Mouse (Mus musculus): Measurements from ENCODE around the gene Rhbg. TPM values are rescaled to one million over a fixed set of nuclear protein-coding genes. Genes with fewer than 3 reads are reported as not detected.

Gene Rhbg
- polyA plus RNA-seq, 1 experiment from 2014 or later = not detected

GRCm38 (mm10) chr3:88244071-88244470, 10.4 kb downstream of the Rhbg start:
- H3K9me3 ChIP-seq (ENCODE audit: control insufficient read depth, low read length) = no peaks in the 10 kb centered on the region
- H3K36me3 ChIP-seq (ENCODE audit: control insufficient read depth, insufficient read depth, low read length) = no peaks in the 10 kb centered on the region
- H3K4me2 ChIP-seq = no peak overlapping the region
- peaks cover 75% of the 10 kb centered on the region for H3K27me3 ChIP-seq (ENCODE audit: control insufficient read depth, insufficient read depth, low read length)
- H3K9ac ChIP-seq (ENCODE audit: low read length) = no peak overlapping the region
- 9% methylated on average over 2 of the region's 2 CpGs for WGBS
- no peak overlapping the region for H3K4me3 ChIP-seq (ENCODE audit: low read depth, low read length)
- H3K4me1 ChIP-seq (ENCODE audit: control insufficient read depth, insufficient read depth, low read length) = peaks cover 18% of the 10 kb centered on the region
- DNase-seq (ENCODE audit: low spot score, missing footprints) = peak; percentile 94
- no peak overlapping the region for H3K27ac ChIP-seq (ENCODE audit: low read depth, low read length)
- ATAC-seq (ENCODE audit: low FRiP score) = no peak

- H3K36me3 ChIP-seq (ENCODE audit: control insufficient read depth, insufficient read depth, low read length) = no peaks in the 10 kb centered on the region
- ATAC-seq (ENCODE audit: low FRiP score) (peak; percentile 39; the same call in 1 of the 2 replicates), DNase-seq (ENCODE audit: low spot score, missing footprints) (peak; percentile 98)
- peaks cover 27% of the 10 kb centered on the region for H3K4me1 ChIP-seq (ENCODE audit: control insufficient read depth, insufficient read depth, low read length)
- no peaks in the 10 kb centered on the region for H3K9me3 ChIP-seq (ENCODE audit: control insufficient read depth, low read length)
- peaks cover 87% of the 10 kb centered on the region for H3K27me3 ChIP-seq (ENCODE audit: control insufficient read depth, insufficient read depth, low read length)
- no peak overlapping the region for H3K4me3 ChIP-seq (ENCODE audit: low read depth, low read length)
- H3K27ac ChIP-seq (ENCODE audit: low read depth, low read length) = no peak overlapping the region
- WGBS = under 1% methylated on average over 13 of the region's 13 CpGs
- H3K9ac ChIP-seq (ENCODE audit: low read length) = no peak overlapping the region
- no peak overlapping the region for H3K4me2 ChIP-seq
These were observed 12.0 kb downstream of the Rhbg start for GRCm38 (mm10) chr3:88242531-88242930.

GRCm38 (mm10) chr3:88241045-88241786, 13.3 kb downstream of the Rhbg start:
- Histone ChIP-seq H3K4me3 (ENCODE audit: low read depth, low read length) (peak overlapping the region; percentile 11; the same call in 1 of the 2 replicates), H3K4me2 (peak overlapping the region; percentile 37), H3K4me1 (ENCODE audit: control insufficient read depth, insufficient read depth, low read length) (peaks cover 40% of the 10 kb centered on the region), H3K9ac (ENCODE audit: low read length) (peak overlapping the region; percentile 46), H3K27me3 (ENCODE audit: control insufficient read depth, insufficient read depth, low read length) (peaks cover 95% of the 10 kb centered on the region), H3K36me3 (ENCODE audit: control insufficient read depth, insufficient read depth, low read length) (no peaks in the 10 kb centered on the region), H3K27ac (ENCODE audit: low read depth, low read length) (peak overlapping the region; percentile 65), H3K9me3 (ENCODE audit: control insufficient read depth, low read length) (no peaks in the 10 kb centered on the region)
- ATAC-seq (ENCODE audit: low FRiP score) (peak; percentile 72), DNase-seq (ENCODE audit: low spot score, missing footprints) (peak; percentile 95)
- WGBS = 1% methylated on average over 45 of the region's 48 CpGs

- Histone ChIP-seq H3K4me3 (ENCODE audit: low read depth, low read length) (no peak overlapping the region), H3K9ac (ENCODE audit: low read length) (no peak overlapping the region)
- 60% methylated on average over 4 of the region's 4 CpGs for WGBS
These were observed 15.1 kb downstream of the Rhbg start for GRCm38 (mm10) chr3:88239446-88239845.

GRCm38 (mm10) chr3:88238866-88239391, 15.6 kb downstream of the Rhbg start:
- Histone ChIP-seq H3K27ac (ENCODE audit: low read depth, low read length) (peak overlapping the region; percentile 3; the same call in 1 of the 2 replicates), H3K4me1 (ENCODE audit: control insufficient read depth, insufficient read depth, low read length) (peaks cover 44% of the 10 kb centered on the region), H3K4me3 (ENCODE audit: low read depth, low read length) (no peak overlapping the region), H3K36me3 (ENCODE audit: control insufficient read depth, insufficient read depth, low read length) (no peaks in the 10 kb centered on the region), H3K4me2 (no peak overlapping the region), H3K27me3 (ENCODE audit: control insufficient read depth, insufficient read depth, low read length) (peaks cover 92% of the 10 kb centered on the region), H3K9me3 (ENCODE audit: control insufficient read depth, low read length) (no peaks in the 10 kb centered on the region), H3K9ac (ENCODE audit: low read length) (no peak overlapping the region)
- DNase-seq (ENCODE audit: low spot score, missing footprints) = no peak
- WGBS = 31% methylated on average over 8 of the region's 8 CpGs
- ATAC-seq (ENCODE audit: low FRiP score) = no peak

More at GRCm38 (mm10) chr3:88239446-88239845, 15.1 kb downstream of the Rhbg start:
- peaks cover 92% of the 10 kb centered on the region for H3K27me3 ChIP-seq (ENCODE audit: control insufficient read depth, insufficient read depth, low read length)
- no peak overlapping the region for H3K4me2 ChIP-seq
- ATAC-seq (ENCODE audit: low FRiP score) (no peak), DNase-seq (ENCODE audit: low spot score, missing footprints) (no peak)
- no peaks in the 10 kb centered on the region for H3K9me3 ChIP-seq (ENCODE audit: control insufficient read depth, low read length)
- no peaks in the 10 kb centered on the region for H3K36me3 ChIP-seq (ENCODE audit: control insufficient read depth, insufficient read depth, low read length)
- H3K4me1 ChIP-seq (ENCODE audit: control insufficient read depth, insufficient read depth, low read length) = peaks cover 44% of the 10 kb centered on the region
- no peak overlapping the region for H3K27ac ChIP-seq (ENCODE audit: low read depth, low read length)

GRCm38 (mm10) chr3:88237556-88238194, 16.8 kb downstream of the Rhbg start:
- DNase-seq (ENCODE audit: low spot score, missing footprints) (peak; percentile 92), ATAC-seq (ENCODE audit: low FRiP score) (no peak)
- H3K4me3 ChIP-seq (ENCODE audit: low read depth, low read length) = no peak overlapping the region
- H3K36me3 ChIP-seq (ENCODE audit: control insufficient read depth, insufficient read depth, low read length) = no peaks in the 10 kb centered on the region
- peak overlapping the region; percentile 55; the same call in 1 of the 2 replicates for H3K27ac ChIP-seq (ENCODE audit: low read depth, low read length)
- H3K27me3 ChIP-seq (ENCODE audit: control insufficient read depth, insufficient read depth, low read length) = peaks cover 92% of the 10 kb centered on the region
- 4% methylated on average over 10 of the region's 10 CpGs for WGBS
- peaks cover 50% of the 10 kb centered on the region for H3K4me1 ChIP-seq (ENCODE audit: control insufficient read depth, insufficient read depth, low read length)
- H3K9me3 ChIP-seq (ENCODE audit: control insufficient read depth, low read length) = no peaks in the 10 kb centered on the region
- no peak overlapping the region; the same call in 1 of the 2 replicates for H3K9ac ChIP-seq (ENCODE audit: low read length)
- no peak overlapping the region for H3K4me2 ChIP-seq

- Histone ChIP-seq H3K4me3 (ENCODE audit: low read depth, low read length) (no peak overlapping the region), H3K27me3 (ENCODE audit: control insufficient read depth, insufficient read depth, low read length) (peaks cover 93% of the 10 kb centered on the region), H3K4me1 (ENCODE audit: control insufficient read depth, insufficient read depth, low read length) (peaks cover 54% of the 10 kb centered on the region), H3K9me3 (ENCODE audit: control insufficient read depth, low read length) (no peaks in the 10 kb centered on the region), H3K9ac (ENCODE audit: low read length) (peak overlapping the region; percentile 10), H3K36me3 (ENCODE audit: control insufficient read depth, insufficient read depth, low read length) (no peaks in the 10 kb centered on the region), H3K4me2 (no peak overlapping the region; the same call in 1 of the 2 replicates), H3K27ac (ENCODE audit: low read depth, low read length) (peak overlapping the region; percentile 55)
- no peak for ATAC-seq (ENCODE audit: low FRiP score)
- DNase-seq (ENCODE audit: low spot score, missing footprints) = no peak
- WGBS = 4% methylated on average over 6 of the region's 6 CpGs
These were observed 17.4 kb downstream of the Rhbg start for GRCm38 (mm10) chr3:88237161-88237555.

- H3K9ac ChIP-seq (ENCODE audit: low read length) = no peak overlapping the region
- H3K27me3 ChIP-seq (ENCODE audit: control insufficient read depth, insufficient read depth, low read length) = peaks cover 88% of the 10 kb centered on the region
- H3K4me1 ChIP-seq (ENCODE audit: control insufficient read depth, insufficient read depth, low read length) = peaks cover 50% of the 10 kb centered on the region
- no peak overlapping the region for H3K4me2 ChIP-seq
- DNase-seq (ENCODE audit: low spot score, missing footprints) = no peak
- ATAC-seq (ENCODE audit: low FRiP score) = no peak
- H3K27ac ChIP-seq (ENCODE audit: low read depth, low read length) = no peak overlapping the region
- H3K36me3 ChIP-seq (ENCODE audit: control insufficient read depth, insufficient read depth, low read length) = no peaks in the 10 kb centered on the region
- WGBS = 14% methylated on average over 2 of the region's 2 CpGs
- no peaks in the 10 kb centered on the region for H3K9me3 ChIP-seq (ENCODE audit: control insufficient read depth, low read length)
- no peak overlapping the region for H3K4me3 ChIP-seq (ENCODE audit: low read depth, low read length)
These were observed 18.9 kb downstream of the Rhbg start for GRCm38 (mm10) chr3:88235616-88236015.

GRCm38 (mm10) chr3:88235216-88235615, 19.3 kb downstream of the Rhbg start:
- H3K4me3 ChIP-seq (ENCODE audit: low read depth, low read length) = no peak overlapping the region
- no peaks in the 10 kb centered on the region for H3K9me3 ChIP-seq (ENCODE audit: control insufficient read depth, low read length)
- no peak overlapping the region for H3K9ac ChIP-seq (ENCODE audit: low read length)
- H3K4me2 ChIP-seq = no peak overlapping the region
- H3K27me3 ChIP-seq (ENCODE audit: control insufficient read depth, insufficient read depth, low read length) = peaks cover 88% of the 10 kb centered on the region
- H3K36me3 ChIP-seq (ENCODE audit: control insufficient read depth, insufficient read depth, low read length) = 0 out of 2 replicates have a peak, but pooled peaks cover 2% of the 10 kb centered on the region
- DNase-seq (ENCODE audit: low spot score, missing footprints) (no peak), ATAC-seq (ENCODE audit: low FRiP score) (no peak)
- peaks cover 49% of the 10 kb centered on the region for H3K4me1 ChIP-seq (ENCODE audit: control insufficient read depth, insufficient read depth, low read length)
- 4% methylated on average over 3 of the region's 3 CpGs for WGBS
- H3K27ac ChIP-seq (ENCODE audit: low read depth, low read length) = no peak overlapping the region

All from midbrain, embryonic 11.5 days (tissue).